ENCODE assay signal across 8 mouse cellular contexts in genomic region chr9:47422741-47423461, GRCm38 (mm10).
DNase-seq lines count a peak whose midpoint lies in the region; ATAC-seq lines count a peak whose summit lies in the region.

No protein-coding gene starts in this region.

- ATAC-seq in midbrain, embryonic 13.5 days: peak; percentile 62
- 0 out of 2 replicates have a peak, but pooled peaks have one; percentile 42 for ATAC-seq in heart, embryonic 11.5 days (replicated peaks; ENCODE audit: insufficient number of reproducible peaks, low FRiP score, low TSS enrichment)

- no peaks in the 10 kb centered on the region for H3K36me3 ChIP-seq in midbrain, embryonic 13.5 days
- no peaks in the 10 kb centered on the region for H3K36me3 ChIP-seq in midbrain, embryonic 10.5 days
- H3K36me3 ChIP-seq in heart, embryonic 11.5 days (ENCODE audit: control insufficient read depth, insufficient read depth, low read length): no peaks in the 10 kb centered on the region

- H3K27me3 ChIP-seq in midbrain, embryonic 13.5 days: peaks cover 4% of the 10 kb centered on the region; the same call in 1 of the 2 replicates
- peaks cover 58% of the 10 kb centered on the region for H3K27me3 ChIP-seq in midbrain, embryonic 10.5 days (ENCODE audit: low read depth, poor library complexity, severe bottlenecking)
- peaks cover 48% of the 10 kb centered on the region for H3K27me3 ChIP-seq in heart, embryonic 11.5 days (ENCODE audit: control insufficient read depth, insufficient read depth, low read length)

- no peak for DNase-seq in midbrain, embryonic 10.5 days (ENCODE audit: low spot score)
- DNase-seq in fat pad, adult 2 months (ENCODE audit: extremely low read depth, low read depth, low spot score): peak; percentile 47
- DNase-seq in kidney, postnatal 36 days: peak; percentile 68 to 87
- peak; percentile 60 to 69 for DNase-seq in lung, adult 18-20 months
- DNase-seq in right cerebral cortex, postnatal 10 days (ENCODE audit: low spot score in 2 of 2): peak; percentile 87 to 88
- no peak for DNase-seq in thymus, postnatal 36 days

- 61% methylated on average over 8 of the region's 8 CpGs for WGBS in midbrain, embryonic 13.5 days
- WGBS in midbrain, embryonic 10.5 days: 73% methylated on average over 8 of the region's 8 CpGs
- 49% methylated on average over 8 of the region's 8 CpGs for WGBS in heart, embryonic 11.5 days (ENCODE audit: insufficient replicate concordance)

- no peak overlapping the region for H3K9ac ChIP-seq in midbrain, embryonic 13.5 days (replicated peaks)
- H3K9ac ChIP-seq in heart, embryonic 11.5 days (ENCODE audit: low read depth, low read length): no peak overlapping the region

- H3K4me2 ChIP-seq in midbrain, embryonic 13.5 days (replicated peaks): no peak overlapping the region
- H3K4me2 ChIP-seq in heart, embryonic 11.5 days: no peak overlapping the region

- peaks cover 26% of the 10 kb centered on the region for H3K4me1 ChIP-seq in midbrain, embryonic 13.5 days (replicated peaks)
- H3K4me1 ChIP-seq in midbrain, embryonic 10.5 days: peaks cover 40% of the 10 kb centered on the region
- H3K4me1 ChIP-seq in heart, embryonic 11.5 days (ENCODE audit: control insufficient read depth, insufficient read depth, low read length): peaks cover 16% of the 10 kb centered on the region

- H3K4me3 ChIP-seq in midbrain, embryonic 13.5 days (replicated peaks): no peak overlapping the region
- no peak overlapping the region for H3K4me3 ChIP-seq in midbrain, embryonic 10.5 days
- H3K4me3 ChIP-seq in heart, embryonic 11.5 days (ENCODE audit: low read depth, low read length): no peak overlapping the region

- H3K9me3 ChIP-seq in midbrain, embryonic 13.5 days: no peaks in the 10 kb centered on the region
- H3K9me3 ChIP-seq in midbrain, embryonic 10.5 days (replicated peaks): no peaks in the 10 kb centered on the region
- H3K9me3 ChIP-seq in heart, embryonic 11.5 days (replicated peaks; ENCODE audit: control insufficient read depth, low read length): no peaks in the 10 kb centered on the region

- no peak overlapping the region for H3K27ac ChIP-seq in midbrain, embryonic 13.5 days
- H3K27ac ChIP-seq in midbrain, embryonic 10.5 days (replicated peaks): no peak overlapping the region
- no peak overlapping the region for H3K27ac ChIP-seq in heart, embryonic 11.5 days (ENCODE audit: low read depth, low read length)

Comparison
In these comparisons a context has a peak if more than half of its experiments do, and no peak if none do; other contexts are left out.
1. DNase-seq: peak in fat pad, adult 2 months (single experiment), kidney, postnatal 36 days (2 of 2), lung, adult 18-20 months (2 of 2) and right cerebral cortex, postnatal 10 days (2 of 2); none in midbrain, embryonic 10.5 days (single experiment) and thymus, postnatal 36 days (0 of 2).